Mouse (Mus musculus) thymus, adult 2 months (tissue): ENCODE results near the gene Gata5. TPM values are rescaled to one million over a fixed set of nuclear protein-coding genes. Genes with fewer than 3 reads are reported as not detected.

Experiments
- DNase-seq: peaks from one replicate; pipeline ENCODE4 v3.0.0; 2021
- H3K27ac ChIP-seq: fragments of 200-500 bp; 2 replicates; pipeline ENCODE4 v1.5.1; 2012; ENCODE audit warnings: low read length, control low read depth; ENCODE audit not compliant: control insufficient read depth, insufficient read depth
- H3K27me3 ChIP-seq: fragments of 200-500 bp; 2 replicates; pipeline ENCODE4 v1.6.1; 2012; ENCODE audit warnings: mild to moderate bottlenecking, low read length, moderate library complexity, mixed read lengths; ENCODE audit not compliant: control insufficient read depth, insufficient read depth
- H3K36me3 ChIP-seq: fragments of 200-500 bp; 2 replicates; pipeline ENCODE4 v1.6.1; 2012; ENCODE audit warnings: mild to moderate bottlenecking, low read length, moderate library complexity; ENCODE audit not compliant: control insufficient read depth, insufficient read depth
- H3K4me1 ChIP-seq: fragments of 200-500 bp; replicated peaks from 2 replicates; pipeline ENCODE4 v1.6.1; 2012; ENCODE audit warnings: low read length; ENCODE audit not compliant: control insufficient read depth, insufficient read depth
- H3K4me3 ChIP-seq: fragments of 200-500 bp; 2 replicates; pipeline ENCODE4 v1.5.1; 2012; ENCODE audit warnings: mild to moderate bottlenecking, low read length, control low read depth, moderate library complexity; ENCODE audit not compliant: control insufficient read depth, insufficient read depth
- CTCF ChIP-seq: fragments of 200-500 bp; IDR thresholded peaks from 2 replicates; pipeline ENCODE4 v1.5.1; 2012; ENCODE audit warnings: mild to moderate bottlenecking, control low read depth, low read length, moderate library complexity, borderline replicate concordance; ENCODE audit not compliant: control insufficient read depth, poor library complexity, insufficient read depth; ENCODE audit errors: extremely low read depth
- POLR2A ChIP-seq: fragments of 200-500 bp; IDR thresholded peaks from 2 replicates; pipeline ENCODE4 v1.6.1; 2012; ENCODE audit warnings: mild to moderate bottlenecking, low read length, control low read depth, moderate library complexity; ENCODE audit not compliant: control insufficient read depth, poor library complexity, insufficient read depth; ENCODE audit errors: extremely low read depth
- WGBS: fragments of 180-500 bp; shearing (Covaris S2); methylation state at CpG from one replicate; pipeline ENCODE4 v1.1.7; 2018; 5-methylcytosine and 5-hydroxymethylcytosine counted together
- polyA plus RNA-seq: library from polyadenylated mRNA; depleted of rRNA; stranded (reverse); fragments of >200 nt; gene quantifications from 2 replicates; pipeline ENCODE4 v1.2.3, GENCODE M21; 2012

Gata5 gene
- polyA plus RNA-seq, 1 experiment, result 0.39 TPM

DNA sequence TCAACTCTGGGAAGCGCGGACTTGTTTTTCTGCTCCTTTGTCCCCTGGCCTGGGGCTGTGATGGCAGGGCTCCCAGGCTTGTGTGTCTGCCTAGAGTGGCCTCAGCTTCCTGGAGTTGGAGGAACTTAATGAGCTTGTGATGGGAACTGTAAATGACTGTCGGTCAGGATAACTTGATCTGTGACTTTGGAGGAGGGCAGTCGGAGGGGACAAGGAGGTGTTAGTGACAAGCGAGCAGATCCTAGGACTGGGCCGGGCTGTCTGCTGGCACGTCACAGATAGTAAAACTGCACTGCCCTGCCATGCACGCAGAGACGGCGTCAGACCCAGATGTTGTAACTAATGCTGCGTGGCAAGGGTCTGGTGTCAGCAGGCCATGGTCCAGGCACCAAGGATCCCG is 31.0 kb downstream of the Gata5 start:
- no peak for DNase-seq
- H3K27ac ChIP-seq, result no peak overlapping the region
- H3K4me3 ChIP-seq, result no peak overlapping the region
- 91% methylated on average over 12 of the region's 12 CpGs for WGBS
- no peaks in the 10 kb centered on the region for H3K36me3 ChIP-seq
- no peaks in the 10 kb centered on the region for H3K27me3 ChIP-seq
- TF ChIP-seq POLR2A (no peak), CTCF (no peak)
- H3K4me1 ChIP-seq, result no peaks in the 10 kb centered on the region

DNA sequence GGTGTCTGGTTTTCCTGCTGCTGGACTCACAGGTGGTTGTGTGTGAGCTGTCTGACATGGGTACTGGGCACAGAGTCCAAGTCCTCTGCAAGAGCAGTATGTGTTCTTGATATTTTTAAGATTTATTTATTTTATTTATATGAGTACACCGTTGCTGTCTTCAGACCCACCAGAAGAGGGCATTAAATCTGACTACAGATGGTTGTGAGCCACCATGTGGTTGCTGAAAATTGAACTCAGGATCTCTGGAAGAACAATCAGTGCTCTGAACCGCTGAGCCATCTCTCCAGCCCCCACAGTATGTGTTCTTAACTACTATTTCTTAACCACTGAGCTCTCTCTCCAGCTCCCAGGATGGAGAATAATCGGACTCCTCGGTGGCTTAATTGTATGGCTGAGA is 32.3 kb downstream of the Gata5 start:
- H3K4me3 ChIP-seq, result no peak overlapping the region
- no peak overlapping the region for H3K27ac ChIP-seq
- no peak for DNase-seq
- no peaks in the 10 kb centered on the region for H3K27me3 ChIP-seq
- H3K36me3 ChIP-seq, result no peaks in the 10 kb centered on the region
- 88% methylated on average over 4 of the region's 4 CpGs for WGBS
- TF ChIP-seq POLR2A (no peak), CTCF (no peak)
- H3K4me1 ChIP-seq, result no peaks in the 10 kb centered on the region

DNA sequence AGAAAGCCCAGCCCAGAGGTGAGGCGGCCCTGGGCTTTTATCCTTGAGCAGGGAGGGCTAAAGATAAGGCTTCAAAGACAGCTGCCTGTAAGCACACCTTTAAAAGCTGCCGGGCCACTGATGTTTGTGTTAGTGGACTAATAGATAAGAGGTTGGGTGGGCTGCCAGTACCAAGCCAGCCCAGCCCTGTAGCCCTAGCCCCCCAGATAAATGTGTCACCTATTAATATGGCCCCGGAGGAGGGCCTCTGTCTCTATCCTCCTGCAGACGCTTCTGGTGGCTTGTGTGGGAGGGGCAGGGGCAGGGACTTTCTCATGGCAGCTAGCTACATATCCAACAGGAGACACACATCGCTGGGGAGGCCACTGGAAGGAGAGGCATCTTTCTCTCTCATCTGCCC is 33.7 kb downstream of the Gata5 start:
- DNase-seq, result no peak
- Histone ChIP-seq H3K27me3 (no peaks in the 10 kb centered on the region), H3K4me1 (no peaks in the 10 kb centered on the region), H3K27ac (no peak overlapping the region), H3K4me3 (no peak overlapping the region), H3K36me3 (no peaks in the 10 kb centered on the region)
- WGBS, result 69% methylated on average over 5 of the region's 5 CpGs
- TF ChIP-seq CTCF, result no peak
- TF ChIP-seq POLR2A, result no peak

DNA sequence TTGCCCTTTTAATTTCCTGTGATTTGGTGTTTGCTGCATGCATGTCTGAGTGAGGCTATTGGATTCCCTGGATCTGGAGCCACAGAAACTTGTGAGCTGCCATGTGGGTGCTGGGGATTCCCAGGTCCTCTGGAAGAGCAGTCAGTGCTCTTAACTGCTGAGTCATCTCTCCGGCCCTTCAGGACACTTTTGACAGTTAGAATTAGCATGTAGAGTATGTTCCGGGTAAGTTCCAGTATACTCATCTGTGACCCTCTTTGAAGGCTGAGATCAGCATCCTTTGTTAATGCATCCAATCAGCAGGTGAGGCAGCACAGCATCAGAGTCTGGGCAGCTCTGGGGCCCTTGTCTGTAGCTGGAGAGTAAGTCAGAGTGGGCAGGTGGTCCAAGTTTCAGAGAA is 34.2 kb downstream of the Gata5 start:
- no peak for DNase-seq
- H3K4me3 ChIP-seq, result no peak overlapping the region
- H3K4me1 ChIP-seq, result no peaks in the 10 kb centered on the region
- H3K36me3 ChIP-seq, result no peaks in the 10 kb centered on the region
- TF ChIP-seq POLR2A (no peak), CTCF (no peak)
- no peak overlapping the region for H3K27ac ChIP-seq
- WGBS, result 48% methylated on average over 2 of the region's 2 CpGs
- no peaks in the 10 kb centered on the region for H3K27me3 ChIP-seq

DNA sequence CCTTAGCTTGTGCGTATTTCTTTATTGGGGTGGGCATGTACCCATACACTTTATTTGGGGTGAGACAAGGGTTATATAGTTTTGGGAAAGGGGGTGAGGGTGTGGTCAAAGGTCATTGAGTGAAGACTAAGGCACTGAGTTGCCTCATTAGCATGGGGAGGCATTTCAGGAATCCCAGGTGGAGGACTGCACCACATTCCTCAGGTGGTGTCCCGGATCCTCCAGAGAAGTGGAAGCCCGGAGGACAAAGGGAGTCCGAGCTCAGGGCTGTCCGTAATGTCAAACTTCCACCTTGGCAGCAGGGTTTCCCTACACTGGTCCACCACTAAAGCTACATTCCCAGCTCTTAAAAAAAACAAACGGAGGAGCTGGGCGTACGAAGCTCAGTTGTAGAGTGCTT is 41.6 kb downstream of the Gata5 start:
- no peaks in the 10 kb centered on the region for H3K4me1 ChIP-seq
- no peak overlapping the region for H3K27ac ChIP-seq
- no peak for TF ChIP-seq POLR2A
- no peak for TF ChIP-seq CTCF
- DNase-seq, result no peak
- no peaks in the 10 kb centered on the region for H3K36me3 ChIP-seq
- no peaks in the 10 kb centered on the region for H3K27me3 ChIP-seq
- 97% methylated on average over 8 of the region's 8 CpGs for WGBS
- no peak overlapping the region for H3K4me3 ChIP-seq

DNA sequence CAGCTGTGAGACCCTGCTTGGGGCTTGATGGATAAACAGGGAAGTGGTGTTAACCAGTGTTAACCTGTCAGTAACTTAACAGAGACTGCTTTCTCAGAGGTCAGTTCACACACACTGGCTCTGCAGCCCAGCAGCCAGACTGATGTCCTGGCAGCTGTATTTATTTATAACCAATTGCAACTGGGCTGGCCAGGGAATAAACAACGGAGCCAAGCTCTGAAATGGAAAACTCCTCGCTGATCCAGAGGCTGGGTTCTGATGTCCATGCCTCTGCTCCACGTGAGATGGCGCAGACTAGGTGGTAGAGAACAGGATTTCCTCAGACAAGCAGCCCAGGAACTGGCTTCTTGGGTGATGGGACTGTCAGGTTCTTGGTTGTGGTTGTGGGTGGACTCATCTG is 42.5 kb downstream of the Gata5 start:
- no peak overlapping the region for H3K27ac ChIP-seq
- H3K36me3 ChIP-seq, result no peaks in the 10 kb centered on the region
- WGBS, result 79% methylated on average over 4 of the region's 4 CpGs
- DNase-seq, result no peak
- H3K4me3 ChIP-seq, result no peak overlapping the region
- no peaks in the 10 kb centered on the region for H3K4me1 ChIP-seq
- TF ChIP-seq CTCF (no peak), POLR2A (no peak)
- H3K27me3 ChIP-seq, result no peaks in the 10 kb centered on the region

DNA sequence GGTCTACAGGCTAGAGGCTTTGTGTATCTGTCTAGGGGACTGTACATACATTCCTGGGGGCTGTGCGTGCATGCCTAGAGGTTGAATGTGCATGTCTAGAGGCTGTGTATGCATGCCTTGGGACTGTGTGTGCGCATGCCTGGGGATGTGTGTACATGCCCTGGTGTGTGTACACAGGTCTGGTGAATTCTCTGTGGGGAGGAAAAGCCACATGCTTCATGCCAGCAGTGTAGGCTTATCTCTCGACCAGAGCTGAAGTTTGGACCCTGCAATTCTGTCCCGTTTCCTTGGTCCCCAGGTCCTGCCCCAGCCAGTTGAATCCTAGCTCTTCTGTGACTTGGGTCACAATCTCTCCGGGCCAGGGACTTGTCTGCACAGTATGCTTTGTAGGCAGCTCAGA is 42.9 kb downstream of the Gata5 start:
- no peak overlapping the region for H3K27ac ChIP-seq
- no peaks in the 10 kb centered on the region for H3K27me3 ChIP-seq
- H3K4me3 ChIP-seq, result no peak overlapping the region
- no peak for TF ChIP-seq CTCF
- no peak for TF ChIP-seq POLR2A
- WGBS, result 88% methylated on average over 5 of the region's 5 CpGs
- H3K36me3 ChIP-seq, result no peaks in the 10 kb centered on the region
- DNase-seq, result no peak
- no peaks in the 10 kb centered on the region for H3K4me1 ChIP-seq
